Mouse (Mus musculus) lung, postnatal 0 days (tissue): ENCODE results near the gene Dppa4.

ENCODE experiments used
- CTCF ChIP-seq: IDR thresholded peaks from 2 replicates; pipeline ENCODE4 v1.5.1; 2016; ENCODE audit warnings: antibody characterized with exemption, mild to moderate bottlenecking
- EP300 ChIP-seq: IDR thresholded peaks from 2 replicates; pipeline ENCODE4 v1.6.1; 2016; ENCODE audit warnings: antibody characterized with exemption, mild to moderate bottlenecking, control low read depth

- TF ChIP-seq CTCF (no peak), EP300 (no peak)
Measured at GRCm38 (mm10) chr16:48262901-48263300, 20.6 kb upstream of the Dppa4 start.
